Comparison of ENCODE assay signal across 9 mouse cellular contexts in genomic region chr7:79505876-79506530, GRCm38 (mm10). TPM values are rescaled to one million over a fixed set of nuclear protein-coding genes. Genes with fewer than 3 reads are reported as not detected.
DNase-seq lines count a peak whose midpoint lies in the region; ATAC-seq and TF ChIP-seq lines count a peak whose summit lies in the region.
"Had no signal": no experiment of that assay in that cellular context is flagged by ENCODE, and none has a peak within 500 bp of the region (broad histone marks: within the 10 kb centered on the region; RNA-seq: fewer than 3 reads in every experiment).

No protein-coding gene starts in this region.

- no peak overlapping the region for H3K9ac ChIP-seq in embryonic facial prominence, embryonic 12.5 days
- H3K9ac ChIP-seq in hindbrain, postnatal 0 days (replicated peaks; ENCODE audit: low read length) = peak overlapping the region; percentile 98
- H3K9ac ChIP-seq in neural tube, embryonic 15.5 days (replicated peaks) = peak overlapping the region; percentile 97

- under 1% methylated on average over 28 of the region's 28 CpGs for WGBS in embryonic facial prominence, embryonic 12.5 days
- 1% methylated on average over 28 of the region's 28 CpGs for WGBS in hindbrain, postnatal 0 days
- WGBS in neural tube, embryonic 15.5 days = under 1% methylated on average over 28 of the region's 28 CpGs

- TF ChIP-seq CTCF in hindbrain, postnatal 0 days (IDR thresholded peaks at IDR 0.05; ENCODE audit: low read depth) = no peak

- peaks cover 9% of the 10 kb centered on the region; the same call in 1 of the 2 replicates for H3K4me1 ChIP-seq in embryonic facial prominence, embryonic 12.5 days
- peaks cover 9% of the 10 kb centered on the region; the same call in 1 of the 2 replicates for H3K4me1 ChIP-seq in hindbrain, postnatal 0 days (ENCODE audit: insufficient read depth, low read length)
- H3K4me1 ChIP-seq in neural tube, embryonic 15.5 days = peaks cover 84% of the 10 kb centered on the region

- intact Hi-C loops in heart, postnatal 14 days (cut with DNase I) = no loop called here
- intact Hi-C loops in heart, postnatal 10 days (cut with DNase I) = no loop called here

- DNase-seq in retina, postnatal 1 day = peak; percentile 88
- DNase-seq in retina, embryonic 14.5 days (ENCODE audit: low spot score) = no peak
- DNase-seq in hindbrain, postnatal 0 days (ENCODE audit: low spot score) = peak; percentile 79
- DNase-seq in heart, postnatal 14 days = no peak
- no peak for DNase-seq in heart, postnatal 10 days
- DNase-seq in layer of hippocampus, postnatal 25 days (ENCODE audit: extremely low spot score in 1 of 2, low spot score in 1 of 2) = no peak
- DNase-seq: spleen, adult 18-20 months had no signal

- H3K27me3 ChIP-seq in embryonic facial prominence, embryonic 12.5 days = peaks cover 99% of the 10 kb centered on the region
- H3K27me3 ChIP-seq in hindbrain, postnatal 0 days (ENCODE audit: insufficient read depth, low read length) = no peaks in the 10 kb centered on the region
- H3K27me3 ChIP-seq in neural tube, embryonic 15.5 days (replicated peaks) = peaks cover 5% of the 10 kb centered on the region; the same call in 1 of the 2 replicates

- no peaks in the 10 kb centered on the region for H3K9me3 ChIP-seq in embryonic facial prominence, embryonic 12.5 days
- H3K9me3 ChIP-seq in hindbrain, postnatal 0 days (ENCODE audit: low read length) = no peaks in the 10 kb centered on the region
- H3K9me3 ChIP-seq in neural tube, embryonic 15.5 days (replicated peaks) = no peaks in the 10 kb centered on the region

- ATAC-seq in embryonic facial prominence, embryonic 12.5 days (ENCODE audit: insufficient number of reproducible peaks, insufficient read depth, low FRiP score, low TSS enrichment) = peak; percentile 44; the same call in 1 of the 2 replicates
- ATAC-seq in hindbrain, postnatal 0 days = peak; percentile 67
- ATAC-seq in neural tube, embryonic 15.5 days (ENCODE audit: low FRiP score) = peak; percentile 15; the same call in 1 of the 2 replicates

- H3K4me2 ChIP-seq in embryonic facial prominence, embryonic 12.5 days (replicated peaks) = peak overlapping the region; percentile 5; the same call in 1 of the 2 replicates
- peak overlapping the region; percentile 93 for H3K4me2 ChIP-seq in hindbrain, postnatal 0 days (ENCODE audit: low read depth, low read length)
- peak overlapping the region; percentile 87 for H3K4me2 ChIP-seq in neural tube, embryonic 15.5 days

- H3K36me3 ChIP-seq in embryonic facial prominence, embryonic 12.5 days = no peaks in the 10 kb centered on the region
- H3K36me3 ChIP-seq in hindbrain, postnatal 0 days (ENCODE audit: insufficient read depth, low read length) = no peaks in the 10 kb centered on the region; the same call in 1 of the 2 replicates
- no peaks in the 10 kb centered on the region for H3K36me3 ChIP-seq in neural tube, embryonic 15.5 days

- peak overlapping the region; percentile 43; the same call in 1 of the 2 replicates for H3K4me3 ChIP-seq in embryonic facial prominence, embryonic 12.5 days
- peak overlapping the region; percentile 89 for H3K4me3 ChIP-seq in hindbrain, postnatal 0 days (ENCODE audit: low read length)
- H3K4me3 ChIP-seq in neural tube, embryonic 15.5 days (replicated peaks) = peak overlapping the region; percentile 74

- H3K27ac ChIP-seq in embryonic facial prominence, embryonic 12.5 days = no peak overlapping the region
- H3K27ac ChIP-seq in hindbrain, postnatal 0 days = peak overlapping the region; percentile 97
- H3K27ac ChIP-seq in neural tube, embryonic 15.5 days (replicated peaks) = peak overlapping the region; percentile 98

RNA-seq across cellular contexts. Expression of gene Polg, which starts 39.8 kb away (rescaled TPM):
- polyA plus RNA-seq in embryonic facial prominence, embryonic 12.5 days (2016; fragmentation: Nextera tagmentation; extraction: Ambion mirVana) = 42.3 and 42.5 TPM in 2 replicates
- total RNA-seq in hindbrain, postnatal 0 days (2014; rRNA removed) = 60.0 and 79.5 TPM in 2 replicates
- polyA plus RNA-seq in hindbrain, postnatal 0 days (2015; fragmentation: Nextera tagmentation; extraction: Ambion mirVana) = 23.8 and 23.9 TPM in 2 replicates
- 24.2 and 25.0 TPM in 2 replicates for polyA plus RNA-seq in neural tube, embryonic 15.5 days (2015; fragmentation: Nextera tagmentation; extraction: Ambion mirVana)
- total RNA-seq in heart, postnatal 14 days (2021) = 10 to 100 TPM; 51.4 to 54.7 TPM
- 10 to 100 TPM; 54.5 to 64.5 TPM for total RNA-seq in heart, postnatal 10 days (2021)
- total RNA-seq in layer of hippocampus, postnatal 25 days (2021) = 10 to 100 TPM; 74.2 to 91.0 TPM

Comparison
In these comparisons a context has a peak if more than half of its experiments do, and no peak if none do; other contexts are left out.
1. DNase-seq: peak in retina, postnatal 1 day (single experiment) and hindbrain, postnatal 0 days (single experiment); none in retina, embryonic 14.5 days (single experiment), heart, postnatal 14 days (0 of 2), heart, postnatal 10 days (0 of 2) and layer of hippocampus, postnatal 25 days (0 of 2).
2. ATAC-seq: peak in every context shown above with its lines; median percentile 67 in hindbrain, postnatal 0 days; 44 in embryonic facial prominence, embryonic 12.5 days; 15 in neural tube, embryonic 15.5 days.
3. H3K4me2 ChIP-seq: peak in every context shown above with its lines; median percentile 93 in hindbrain, postnatal 0 days; 87 in neural tube, embryonic 15.5 days; 5 in embryonic facial prominence, embryonic 12.5 days.
4. Peak in every context shown above with its lines, with median percentiles within 50 percentile points of each other: H3K4me3 ChIP-seq.